Mouse (Mus musculus): Measurements from ENCODE around the gene Cdh1.

Gene Cdh1

DNA sequence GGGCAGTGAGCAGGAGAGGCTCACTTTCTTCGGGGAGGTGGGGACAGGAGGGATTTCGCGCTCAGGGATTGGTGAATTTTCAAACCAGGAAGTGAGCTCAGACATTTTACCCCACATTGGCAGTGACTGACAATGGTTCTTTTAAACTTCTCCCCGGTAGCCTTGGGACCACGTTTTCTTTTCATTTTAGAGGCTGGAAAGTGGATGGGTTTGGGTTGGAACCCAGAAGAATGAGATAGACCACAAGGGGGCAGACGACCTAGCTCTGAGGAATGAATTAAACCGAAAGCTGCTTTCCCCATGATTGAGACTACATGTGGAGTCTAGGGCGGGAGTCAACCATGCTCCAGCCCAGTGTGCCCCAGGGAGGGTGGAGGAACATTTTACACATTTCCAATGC lies 71.7 kb downstream of the Cdh1 start:
- peak; percentile 15 for DNase-seq

GRCm38 (mm10) chr8:106682971-106683668 lies 80.0 kb downstream of the Cdh1 start, which contains the start of gene Tango6:
TSS of gene Tango6 (plus strand) at chr8:106683068.
- DNase-seq: peak; percentile 92

- no peak for DNase-seq
These were observed 81.2 kb downstream of the Cdh1 start for GRCm38 (mm10) chr8:106684387-106684786.

DNA sequence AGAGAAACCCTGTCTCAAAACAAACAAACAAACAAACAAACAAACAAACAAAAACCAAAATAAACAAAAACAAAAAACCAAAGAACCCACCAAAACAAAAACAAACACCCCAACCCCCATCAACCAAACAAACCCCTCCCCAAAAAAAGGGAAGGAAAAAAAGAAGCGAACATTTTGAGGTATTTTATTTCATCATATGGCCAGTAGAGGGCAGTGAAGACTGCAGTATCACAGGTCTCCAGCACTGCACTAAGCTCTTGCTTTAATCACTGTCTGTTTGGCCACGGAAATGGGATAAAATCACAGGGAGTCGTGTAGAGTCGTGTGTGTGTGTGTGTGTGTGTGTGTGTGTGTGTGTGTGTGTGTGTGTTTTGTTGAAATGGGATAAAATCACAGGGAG lies 84.3 kb downstream of the Cdh1 start:
- DNase-seq: peak; percentile 47

- no peak for DNase-seq
These were observed 94.6 kb downstream of the Cdh1 start for GRCm38 (mm10) chr8:106697748-106698248.

DNA sequence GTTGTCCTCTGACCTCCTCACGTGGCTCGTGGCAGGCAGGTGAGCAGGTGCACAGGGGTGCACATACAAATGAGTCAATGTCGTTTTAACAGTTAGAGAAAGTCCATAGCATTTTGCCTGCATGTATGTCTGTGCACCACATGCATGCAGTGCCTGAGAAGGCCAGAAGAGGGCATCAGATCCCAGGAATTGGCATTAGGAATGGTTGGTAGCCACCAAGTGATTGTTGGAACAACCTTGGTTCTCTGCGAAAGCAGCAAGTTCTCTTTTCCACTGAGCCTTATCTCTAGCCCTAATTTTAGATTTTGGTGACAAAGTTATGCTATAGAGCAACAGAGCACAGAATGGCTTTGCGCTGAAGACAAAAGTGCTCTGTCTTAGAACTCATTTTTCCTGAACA lies 96.4 kb downstream of the Cdh1 start:
- DNase-seq: peak; percentile 78

GRCm38 (mm10) chr8:106700131-106700530 lies 97.0 kb downstream of the Cdh1 start:
- DNase-seq: no peak

DNA sequence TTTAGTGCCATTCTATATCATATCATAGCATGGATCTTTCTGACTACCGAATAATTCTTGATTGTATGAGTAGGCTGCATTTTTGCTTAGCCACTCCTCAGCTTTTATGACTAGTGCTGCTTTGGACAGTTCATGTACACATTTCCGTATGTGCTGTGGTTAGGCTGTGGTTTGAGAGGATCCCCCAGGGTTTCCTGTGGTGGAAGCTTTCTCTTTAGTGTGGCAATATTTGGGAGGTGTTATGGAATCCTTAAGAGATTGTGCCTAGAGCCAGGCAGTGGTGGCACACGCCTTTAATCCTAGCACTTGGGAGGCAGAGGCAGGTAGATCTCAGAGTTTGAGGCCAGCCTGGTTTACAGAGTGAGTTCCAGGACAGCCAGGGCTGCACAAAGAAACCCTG lies 98.2 kb downstream of the Cdh1 start:
- no peak for DNase-seq

- DNase-seq: no peak
These were observed 101.2 kb downstream of the Cdh1 start for GRCm38 (mm10) chr8:106704199-106704900.

DNA sequence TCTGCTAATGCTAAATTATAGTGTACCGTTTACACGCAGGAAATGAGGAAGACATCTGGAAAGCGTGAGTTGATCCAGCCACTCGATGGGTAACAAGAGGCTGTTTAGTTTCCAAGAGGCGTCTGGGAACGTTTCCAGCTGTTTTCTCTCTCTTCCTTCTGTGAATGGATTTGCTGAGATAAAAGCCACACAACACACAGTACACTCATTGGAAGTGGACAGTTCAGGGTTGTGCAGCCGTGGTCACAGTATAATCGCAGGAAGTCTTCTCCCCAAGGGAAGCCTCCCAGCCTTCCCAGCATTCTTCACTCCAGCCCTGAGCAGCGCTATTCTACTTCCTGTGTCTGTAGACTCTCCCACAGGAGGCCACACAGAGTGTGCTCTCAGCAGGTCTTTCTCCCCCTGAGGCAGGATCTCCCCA lies 101.8 kb downstream of the Cdh1 start:
- peak; percentile 84 for DNase-seq

- no peak for DNase-seq
These were observed 103.0 kb downstream of the Cdh1 start for GRCm38 (mm10) chr8:106706194-106706593.

GRCm38 (mm10) chr8:106710002-106710401 lies 106.9 kb downstream of the Cdh1 start:
- DNase-seq: no peak

DNA sequence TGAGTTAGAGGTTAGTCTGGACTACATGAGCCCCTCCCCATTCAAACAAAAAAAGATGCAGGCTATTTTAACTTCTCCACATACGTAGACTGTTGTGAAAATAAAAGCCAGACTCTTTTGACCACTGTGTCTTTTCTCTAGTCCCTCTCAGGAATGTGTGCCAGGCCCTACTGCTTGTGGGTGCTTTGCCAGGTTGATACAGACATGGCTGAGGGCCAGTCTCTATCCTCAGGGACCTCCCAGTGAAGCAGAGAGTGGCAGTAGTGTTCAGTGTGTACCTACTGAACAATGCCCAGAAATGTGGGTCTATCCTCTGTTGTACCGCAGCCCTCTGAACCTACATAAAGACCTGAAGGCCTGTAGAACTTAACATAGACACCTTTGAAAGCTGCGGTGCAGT lies 109.3 kb downstream of the Cdh1 start:
- no peak for DNase-seq

DNA sequence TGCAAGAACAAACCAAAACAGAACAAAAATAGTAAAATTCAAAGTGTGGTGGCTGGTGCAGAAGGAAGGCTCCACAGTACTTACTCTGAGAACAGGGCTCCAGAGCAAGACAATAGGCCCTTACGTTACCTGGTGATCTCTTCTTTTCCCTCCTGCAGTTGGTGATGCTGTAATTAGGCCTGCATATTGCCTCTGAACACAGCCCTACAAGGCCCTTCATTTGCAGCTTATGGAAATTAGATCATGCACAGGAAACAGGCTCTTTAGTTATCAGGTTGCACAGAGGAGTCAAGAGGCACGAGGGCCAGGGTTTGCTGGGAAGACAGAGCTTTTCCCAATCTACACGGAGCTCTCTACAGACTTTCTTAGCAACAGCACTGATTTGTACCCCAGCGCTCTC lies 111.1 kb downstream of the Cdh1 start:
- DNase-seq: no peak

DNA sequence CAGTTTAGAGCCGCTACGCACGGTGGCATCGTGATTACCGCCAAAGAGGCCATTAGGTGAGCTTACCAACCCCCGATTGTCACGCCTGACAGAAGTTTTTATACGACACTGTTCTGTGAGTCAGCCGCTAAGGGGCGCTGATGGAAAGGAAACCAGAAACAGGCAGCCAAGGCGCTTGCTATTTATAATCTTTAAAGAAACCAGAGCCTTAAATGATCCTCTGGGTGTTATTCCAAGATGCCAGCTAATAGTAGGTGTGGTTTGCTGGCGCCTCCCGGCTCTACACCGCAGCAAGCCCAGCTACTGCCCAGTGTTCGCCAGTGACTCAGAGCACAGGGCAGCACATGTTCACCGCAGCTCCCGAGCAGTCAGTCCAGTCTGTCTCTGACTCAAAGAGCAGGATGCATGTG lies 114.9 kb downstream of the Cdh1 start:
- peak; percentile 83 for DNase-seq
